In genomic region chrX:162009876-162010275, GRCm38 (mm10) we compare ENCODE assay signal across 17 mouse cellular contexts.
DNase-seq lines count a peak whose midpoint lies in the region; ATAC-seq lines count a peak whose summit lies in the region.
"Had no signal": no experiment of that assay in that cellular context is flagged by ENCODE, and none has a peak within 500 bp of the region (broad histone marks: within the 10 kb centered on the region; RNA-seq: fewer than 3 reads in every experiment).

No protein-coding gene starts in this region.

- H3K36me3 ChIP-seq in hindbrain, embryonic 11.5 days (ENCODE audit: control insufficient read depth, insufficient read depth, low read length) = no peaks in the 10 kb centered on the region
- H3K36me3 ChIP-seq in hindbrain, embryonic 13.5 days = no peaks in the 10 kb centered on the region
- no peaks in the 10 kb centered on the region for H3K36me3 ChIP-seq in embryonic facial prominence, embryonic 14.5 days (ENCODE audit: control insufficient read depth, insufficient read depth, low read length)
- H3K36me3 ChIP-seq in neural tube, embryonic 12.5 days = no peaks in the 10 kb centered on the region
- H3K36me3 ChIP-seq: embryonic facial prominence, embryonic 12.5 days; heart, embryonic 13.5 days had no signal

- no peaks in the 10 kb centered on the region for H3K4me1 ChIP-seq in hindbrain, embryonic 11.5 days (replicated peaks; ENCODE audit: control insufficient read depth, insufficient read depth, low read length)
- no peaks in the 10 kb centered on the region for H3K4me1 ChIP-seq in hindbrain, embryonic 13.5 days (replicated peaks)
- no peaks in the 10 kb centered on the region for H3K4me1 ChIP-seq in embryonic facial prominence, embryonic 14.5 days (ENCODE audit: control insufficient read depth, insufficient read depth, low read length)
- no peaks in the 10 kb centered on the region; the same call in 1 of the 2 replicates for H3K4me1 ChIP-seq in neural tube, embryonic 12.5 days
- H3K4me1 ChIP-seq: embryonic facial prominence, embryonic 12.5 days; heart, embryonic 13.5 days had no signal

- peaks cover 12% of the 10 kb centered on the region; the same call in 1 of the 2 replicates for H3K27me3 ChIP-seq in hindbrain, embryonic 11.5 days (ENCODE audit: control insufficient read depth, insufficient read depth, low read length)
- peaks cover 63% of the 10 kb centered on the region for H3K27me3 ChIP-seq in hindbrain, embryonic 13.5 days
- peaks cover 10% of the 10 kb centered on the region for H3K27me3 ChIP-seq in embryonic facial prominence, embryonic 14.5 days (replicated peaks; ENCODE audit: control insufficient read depth, insufficient read depth, low read length)
- peaks cover 10% of the 10 kb centered on the region; the same call in 1 of the 2 replicates for H3K27me3 ChIP-seq in neural tube, embryonic 12.5 days (replicated peaks)

- 22% methylated on average over 3 of the region's 3 CpGs for WGBS in hindbrain, embryonic 11.5 days
- 26% methylated on average over 3 of the region's 3 CpGs for WGBS in hindbrain, embryonic 13.5 days
- 42% methylated on average over 3 of the region's 3 CpGs for WGBS in embryonic facial prominence, embryonic 14.5 days
- WGBS in neural tube, embryonic 12.5 days = 19% methylated on average over 3 of the region's 3 CpGs

- H3K9me3 ChIP-seq in hindbrain, embryonic 11.5 days (ENCODE audit: control insufficient read depth, low read length) = no peaks in the 10 kb centered on the region
- H3K9me3 ChIP-seq in hindbrain, embryonic 13.5 days = no peaks in the 10 kb centered on the region
- H3K9me3 ChIP-seq in embryonic facial prominence, embryonic 14.5 days (ENCODE audit: control insufficient read depth, low read length) = no peaks in the 10 kb centered on the region
- H3K9me3 ChIP-seq in neural tube, embryonic 12.5 days = no peaks in the 10 kb centered on the region
- H3K9me3 ChIP-seq: embryonic facial prominence, embryonic 12.5 days; heart, embryonic 13.5 days had no signal

- peak overlapping the region; percentile 42 for H3K27ac ChIP-seq in hindbrain, embryonic 11.5 days (ENCODE audit: low read depth, low read length)
- H3K27ac ChIP-seq in hindbrain, embryonic 13.5 days = no peak overlapping the region
- no peak overlapping the region for H3K27ac ChIP-seq in embryonic facial prominence, embryonic 14.5 days (replicated peaks; ENCODE audit: low read depth, low read length)
- H3K27ac ChIP-seq in neural tube, embryonic 12.5 days = no peak overlapping the region
- H3K27ac ChIP-seq: embryonic facial prominence, embryonic 12.5 days; heart, embryonic 13.5 days; layer of hippocampus, adult 2 months had no signal

- H3K4me3 ChIP-seq in hindbrain, embryonic 11.5 days (ENCODE audit: low read depth, low read length) = no peak overlapping the region
- no peak overlapping the region for H3K4me3 ChIP-seq in hindbrain, embryonic 13.5 days
- H3K4me3 ChIP-seq in embryonic facial prominence, embryonic 14.5 days (ENCODE audit: low read depth, low read length) = no peak overlapping the region
- H3K4me3 ChIP-seq in neural tube, embryonic 12.5 days = no peak overlapping the region
- H3K4me3 ChIP-seq: embryonic facial prominence, embryonic 12.5 days; heart, embryonic 13.5 days; layer of hippocampus, adult 2 months had no signal

- no peak overlapping the region for H3K4me2 ChIP-seq in hindbrain, embryonic 11.5 days (replicated peaks; ENCODE audit: low read depth, low read length)
- no peak overlapping the region for H3K4me2 ChIP-seq in hindbrain, embryonic 13.5 days
- no peak overlapping the region for H3K4me2 ChIP-seq in embryonic facial prominence, embryonic 14.5 days (ENCODE audit: low read depth, low read length)
- no peak overlapping the region for H3K4me2 ChIP-seq in neural tube, embryonic 12.5 days (replicated peaks)
- H3K4me2 ChIP-seq: embryonic facial prominence, embryonic 12.5 days; heart, embryonic 13.5 days had no signal

- H3K9ac ChIP-seq in hindbrain, embryonic 11.5 days (ENCODE audit: low read depth, low read length) = no peak overlapping the region
- H3K9ac ChIP-seq in hindbrain, embryonic 13.5 days = no peak overlapping the region
- H3K9ac ChIP-seq in embryonic facial prominence, embryonic 14.5 days (ENCODE audit: low read depth, low read length) = no peak overlapping the region
- H3K9ac ChIP-seq in neural tube, embryonic 12.5 days = no peak overlapping the region
- H3K9ac ChIP-seq: embryonic facial prominence, embryonic 12.5 days; heart, embryonic 13.5 days had no signal

- DNase-seq in hindbrain, embryonic 11.5 days (ENCODE audit: low spot score) = peak; percentile 53
- peak; percentile 77 for DNase-seq in R1 (ENCODE audit: low read depth, low spot score)
- DNase-seq in embryonic facial prominence, embryonic 14.5 days (ENCODE audit: low spot score) = peak; percentile 27
- no peak for DNase-seq in thymus, postnatal 14 days
- no peak for DNase-seq in left cerebral cortex, adult 18-20 months (ENCODE audit: low spot score in 2 of 2)
- DNase-seq: adrenal gland, postnatal 10 days; cerebellum, adult 9-10 months; gastrocnemius, postnatal 36 days; heart, postnatal 4 days; lung, postnatal 14 days; right cerebral cortex, adult 18-20 months had no signal

- peak; percentile 91 for ATAC-seq in hindbrain, embryonic 11.5 days (ENCODE audit: low FRiP score)
- ATAC-seq in hindbrain, embryonic 13.5 days (ENCODE audit: low FRiP score) = no peak
- peak; percentile 41; the same call in 1 of the 2 replicates for ATAC-seq in embryonic facial prominence, embryonic 14.5 days (ENCODE audit: low read depth)
- peak; percentile 41 for ATAC-seq in neural tube, embryonic 12.5 days (ENCODE audit: low FRiP score, low read depth)
- ATAC-seq: intestine, embryonic 16.5 days had no signal

Comparison
In these comparisons a context has a peak if more than half of its experiments do, and no peak if none do; other contexts are left out.
1. DNase-seq: peak in hindbrain, embryonic 11.5 days (single experiment), R1 (single experiment) and embryonic facial prominence, embryonic 14.5 days (single experiment); none in thymus, postnatal 14 days (single experiment) and left cerebral cortex, adult 18-20 months (0 of 2).